Mouse (Mus musculus): Measurements from ENCODE around the gene Keap1. TPM values are rescaled to one million over a fixed set of nuclear protein-coding genes. Genes with fewer than 3 reads are reported as not detected.
"Not testable (repeated sequence)": the region's sequence is repeated elsewhere in the genome, so short reads cannot be mapped to it uniquely, and the experiment has no call there.

Gene Keap1
- polyA plus RNA-seq, 1 experiment from 2014 or later = 35.9 TPM

DNA sequence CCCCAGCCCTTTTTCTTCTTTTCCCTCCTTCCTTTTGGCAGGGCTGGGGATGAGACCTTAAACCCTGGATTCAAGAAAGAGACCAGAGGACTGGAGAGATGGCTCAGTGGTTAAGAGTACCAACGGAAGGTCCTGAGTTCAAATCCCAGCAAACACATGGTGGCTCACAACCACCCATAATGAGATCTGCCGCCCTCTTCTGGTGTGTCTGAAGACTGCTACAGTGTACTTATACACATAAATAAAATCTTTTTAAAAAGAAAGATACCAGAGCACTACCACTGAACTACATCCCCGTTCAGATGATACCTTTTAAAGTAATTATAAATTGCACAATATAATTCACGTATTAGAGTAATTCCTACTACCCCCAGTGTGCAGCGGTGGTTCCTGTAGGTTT lies 6.3 kb downstream of the Keap1 start:
- Histone ChIP-seq H3K4me3 (ENCODE audit: low read depth, low read length) (no peak overlapping the region), H3K9ac (ENCODE audit: low read length) (no peak overlapping the region), H3K4me2 (ENCODE audit: low read depth, low read length, severe bottlenecking) (no peak overlapping the region), H3K36me3 (ENCODE audit: control insufficient read depth, insufficient read depth, low read length) (no peaks in the 10 kb centered on the region; the same call in 1 of the 2 replicates), H3K27ac (ENCODE audit: low read depth, low read length) (no peak overlapping the region), H3K9me3 (ENCODE audit: control insufficient read depth, low read length) (no peaks in the 10 kb centered on the region), H3K4me1 (replicated peaks; ENCODE audit: control insufficient read depth, insufficient read depth, low read length) (peaks cover 8% of the 10 kb centered on the region), H3K27me3 (ENCODE audit: control insufficient read depth, insufficient read depth, low read length) (no peaks in the 10 kb centered on the region)
- ATAC-seq (replicated peaks; ENCODE audit: low FRiP score) (no peak), DNase-seq (ENCODE audit: low spot score) (no peak)
- 89% methylated on average over 5 of the region's 5 CpGs for WGBS

DNA sequence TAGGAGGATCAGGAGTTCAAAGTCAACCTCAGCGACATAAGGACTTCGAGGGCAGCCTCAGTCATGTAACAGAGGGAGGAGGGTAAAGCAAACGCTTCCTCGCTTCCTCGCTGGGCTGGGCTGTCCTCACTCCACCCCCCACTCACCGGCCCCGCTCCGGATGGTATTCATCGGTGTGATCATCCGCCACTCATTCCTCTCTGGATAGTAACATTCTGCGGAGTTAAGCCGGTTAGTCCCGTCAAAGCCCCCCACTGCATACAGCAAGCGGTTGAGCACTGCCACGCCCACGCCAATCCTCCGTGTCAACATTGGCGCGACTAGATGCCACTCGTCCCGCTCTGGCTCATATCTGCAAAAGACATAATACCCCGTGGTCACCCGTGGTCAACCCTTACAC lies 7.6 kb downstream of the Keap1 start:
- H3K4me1 ChIP-seq (replicated peaks; ENCODE audit: control insufficient read depth, insufficient read depth, low read length) = peaks cover 3% of the 10 kb centered on the region; the same call in 1 of the 2 replicates
- H3K27me3 ChIP-seq (ENCODE audit: control insufficient read depth, insufficient read depth, low read length) = no peaks in the 10 kb centered on the region
- no peak overlapping the region for H3K4me3 ChIP-seq (ENCODE audit: low read depth, low read length)
- no peak for DNase-seq (ENCODE audit: low spot score)
- no peaks in the 10 kb centered on the region; the same call in 1 of the 2 replicates for H3K36me3 ChIP-seq (ENCODE audit: control insufficient read depth, insufficient read depth, low read length)
- no peak for ATAC-seq (replicated peaks; ENCODE audit: low FRiP score)
- H3K4me2 ChIP-seq (ENCODE audit: low read depth, low read length, severe bottlenecking) = no peak overlapping the region
- no peak overlapping the region for H3K27ac ChIP-seq (ENCODE audit: low read depth, low read length)
- 54% methylated on average over 23 of the region's 23 CpGs for WGBS
- no peaks in the 10 kb centered on the region for H3K9me3 ChIP-seq (ENCODE audit: control insufficient read depth, low read length)
- H3K9ac ChIP-seq (ENCODE audit: low read length) = no peak overlapping the region

DNA sequence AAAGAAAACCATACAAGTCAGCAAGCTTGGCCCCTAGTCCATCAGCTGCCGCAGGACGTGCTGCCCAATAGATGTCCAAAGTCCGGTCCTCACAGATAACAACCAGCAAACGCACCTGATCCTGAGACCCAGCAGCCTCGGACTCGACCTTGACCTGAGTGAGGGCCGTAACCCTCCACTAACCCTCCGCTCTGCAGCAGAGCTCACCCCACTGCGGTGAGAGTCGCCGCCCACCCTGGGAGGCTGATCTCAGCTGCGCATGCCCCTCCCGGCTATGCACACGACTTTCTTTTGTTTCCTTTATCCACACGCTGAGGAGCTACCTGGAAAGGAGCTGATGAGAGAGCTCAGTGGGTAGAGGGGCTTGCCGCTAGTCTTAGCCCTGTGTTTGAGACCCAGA lies 11.8 kb downstream of the Keap1 start:
- H3K4me3 ChIP-seq (ENCODE audit: low read depth, low read length) = no peak overlapping the region
- DNase-seq (ENCODE audit: low spot score) = peak; percentile 64
- peaks cover 5% of the 10 kb centered on the region; the same call in 1 of the 2 replicates for H3K4me1 ChIP-seq (replicated peaks; ENCODE audit: control insufficient read depth, insufficient read depth, low read length)
- no peak overlapping the region for H3K27ac ChIP-seq (ENCODE audit: low read depth, low read length)
- peak overlapping the region; percentile 24 for H3K9ac ChIP-seq (ENCODE audit: low read length)
- 12% methylated on average over 16 of the region's 16 CpGs for WGBS
- H3K27me3 ChIP-seq (ENCODE audit: control insufficient read depth, insufficient read depth, low read length) = 0 out of 2 replicates have a peak, but pooled peaks cover 2% of the 10 kb centered on the region
- no peaks in the 10 kb centered on the region; the same call in 1 of the 2 replicates for H3K36me3 ChIP-seq (ENCODE audit: control insufficient read depth, insufficient read depth, low read length)
- ATAC-seq (replicated peaks; ENCODE audit: low FRiP score) = no peak
- H3K9me3 ChIP-seq (ENCODE audit: control insufficient read depth, low read length) = no peaks in the 10 kb centered on the region
- peak overlapping the region; percentile 32 for H3K4me2 ChIP-seq (ENCODE audit: low read depth, low read length, severe bottlenecking)

DNA sequence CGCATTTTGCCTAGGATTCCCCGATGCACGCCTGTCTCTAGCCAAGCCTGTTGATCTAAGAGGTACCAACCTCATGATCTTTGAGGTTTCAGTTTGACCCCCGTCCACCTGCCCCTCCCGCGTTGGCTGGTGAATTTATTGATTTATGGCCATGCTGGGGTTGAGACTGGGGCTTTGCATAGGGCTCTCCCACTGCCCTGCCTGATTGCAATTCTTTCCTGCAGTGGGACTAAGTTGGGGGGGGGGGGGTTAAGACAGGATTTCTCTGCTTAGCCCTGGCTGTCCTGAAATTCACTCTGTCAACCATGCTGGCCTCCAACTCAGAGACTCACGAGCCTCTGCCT lies 13.8 kb downstream of the Keap1 start:
- Histone ChIP-seq H3K4me1 (replicated peaks; ENCODE audit: control insufficient read depth, insufficient read depth, low read length) (peaks cover 5% of the 10 kb centered on the region; the same call in 1 of the 2 replicates), H3K9ac (ENCODE audit: low read length) (no peak overlapping the region), H3K4me2 (ENCODE audit: low read depth, low read length, severe bottlenecking) (peak overlapping the region; percentile 28; the same call in 1 of the 2 replicates), H3K4me3 (ENCODE audit: low read depth, low read length) (no peak overlapping the region), H3K27ac (ENCODE audit: low read depth, low read length) (no peak overlapping the region), H3K27me3 (ENCODE audit: control insufficient read depth, insufficient read depth, low read length) (0 out of 2 replicates have a peak, but pooled peaks cover 2% of the 10 kb centered on the region), H3K9me3 (ENCODE audit: control insufficient read depth, low read length) (no peaks in the 10 kb centered on the region), H3K36me3 (ENCODE audit: control insufficient read depth, insufficient read depth, low read length) (no peaks in the 10 kb centered on the region; the same call in 1 of the 2 replicates)
- 24% methylated on average over 7 of the region's 7 CpGs for WGBS
- DNase-seq (ENCODE audit: low spot score) = peak; percentile 44
- ATAC-seq (replicated peaks; ENCODE audit: low FRiP score) = no peak

DNA sequence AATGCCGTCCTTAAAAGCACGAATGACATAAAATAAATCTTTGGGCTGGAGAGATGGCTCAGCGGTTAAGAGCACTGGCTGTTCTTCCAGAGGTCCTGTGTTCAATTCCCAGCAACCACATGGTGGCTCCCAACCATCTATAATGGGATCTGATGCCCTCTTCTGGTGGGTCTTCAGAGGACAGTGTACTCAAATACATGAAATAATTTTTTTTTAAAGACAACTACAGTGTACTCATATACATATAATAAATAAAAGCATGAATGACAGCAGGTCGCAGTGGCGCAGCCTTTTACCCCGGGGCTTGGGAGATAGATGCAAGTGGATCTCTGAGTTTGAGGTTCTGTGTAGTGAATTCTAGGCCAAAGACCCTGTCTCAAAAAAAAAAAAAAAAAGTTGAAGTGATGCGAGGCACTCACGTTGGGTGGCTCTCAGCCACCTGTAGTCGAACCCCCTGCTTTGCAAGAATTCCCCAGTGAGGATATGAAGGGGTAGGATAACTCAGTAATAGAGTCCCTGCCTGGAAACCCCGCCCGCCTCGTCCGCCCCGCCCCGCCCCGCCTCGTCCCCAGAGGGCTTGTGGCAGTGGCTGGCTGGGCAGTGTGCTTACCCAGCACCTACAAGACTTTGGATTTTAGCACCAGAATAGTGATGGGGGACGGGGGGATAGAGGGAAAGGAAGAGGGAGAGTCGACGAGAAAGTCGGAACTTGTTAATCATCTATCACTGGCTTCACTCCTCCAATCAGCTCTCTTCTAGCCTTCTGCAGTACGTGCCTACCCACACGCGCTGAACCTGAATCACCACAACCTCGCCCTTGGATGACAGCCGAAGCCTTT lies 14.4 kb downstream of the Keap1 start:
- Histone ChIP-seq H3K4me3 (ENCODE audit: low read depth, low read length) (no peak overlapping the region), H3K9me3 (ENCODE audit: control insufficient read depth, low read length) (no peaks in the 10 kb centered on the region), H3K36me3 (ENCODE audit: control insufficient read depth, insufficient read depth, low read length) (no peaks in the 10 kb centered on the region; the same call in 1 of the 2 replicates), H3K4me2 (ENCODE audit: low read depth, low read length, severe bottlenecking) (peak overlapping the region; percentile 28; the same call in 1 of the 2 replicates), H3K27me3 (ENCODE audit: control insufficient read depth, insufficient read depth, low read length) (0 out of 2 replicates have a peak, but pooled peaks cover 2% of the 10 kb centered on the region), H3K9ac (ENCODE audit: low read length) (no peak overlapping the region), H3K4me1 (replicated peaks; ENCODE audit: control insufficient read depth, insufficient read depth, low read length) (peaks cover 5% of the 10 kb centered on the region; the same call in 1 of the 2 replicates), H3K27ac (ENCODE audit: low read depth, low read length) (no peak overlapping the region)
- ATAC-seq (replicated peaks; ENCODE audit: low FRiP score) (no peak), DNase-seq (ENCODE audit: low spot score) (peak; percentile 61)
- WGBS = 23% methylated on average over 26 of the region's 26 CpGs

DNA sequence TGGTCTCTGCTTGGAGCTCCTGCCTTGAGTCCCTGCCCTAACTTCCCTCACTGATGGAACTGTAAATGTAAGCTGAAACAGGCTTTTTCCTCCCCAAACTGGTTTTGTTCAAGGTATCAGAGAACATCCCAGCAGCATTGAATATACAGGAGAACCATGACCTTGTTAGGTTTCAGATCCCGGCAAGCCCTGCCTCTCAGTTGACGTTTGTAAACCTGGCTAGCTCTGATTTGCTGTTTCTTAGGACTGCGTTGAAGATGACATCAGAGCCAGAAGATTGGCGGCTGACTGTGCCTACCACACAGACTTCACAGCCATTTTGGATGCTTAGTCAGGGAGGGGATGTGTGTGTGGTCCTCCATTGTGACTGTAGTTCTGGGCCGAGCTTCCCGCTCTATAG lies 15.3 kb downstream of the Keap1 start:
- ATAC-seq (replicated peaks; ENCODE audit: low FRiP score) = no peak
- 94% methylated on average over 6 of the region's 6 CpGs for WGBS

DNA sequence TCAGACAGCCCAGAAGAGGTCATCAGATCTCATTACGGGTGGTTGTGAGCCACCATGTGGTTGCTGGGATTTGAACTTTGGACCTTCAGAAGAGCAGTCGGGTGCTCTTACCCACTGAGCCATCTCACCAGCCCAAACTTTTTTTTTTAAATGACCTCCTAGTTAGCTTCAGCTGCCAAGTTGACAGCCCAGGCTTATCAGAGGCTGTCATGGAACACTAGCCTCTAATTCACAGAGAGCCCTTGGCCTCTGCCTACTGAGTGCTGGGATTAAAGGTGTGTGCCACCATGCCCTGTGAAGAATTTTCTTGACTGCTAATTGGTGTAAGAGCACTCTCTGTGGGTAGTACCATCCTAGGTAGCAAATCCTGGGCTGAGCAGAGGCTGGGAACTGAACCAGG lies 15.7 kb downstream of the Keap1 start:
- 95% methylated on average over 1 of the region's 2 CpGs for WGBS

More for the DNA sequence above, 15.3 kb downstream of the Keap1 start:
- no peak overlapping the region for H3K4me2 ChIP-seq (ENCODE audit: low read depth, low read length, severe bottlenecking)
- peaks cover 5% of the 10 kb centered on the region; the same call in 1 of the 2 replicates for H3K4me1 ChIP-seq (replicated peaks; ENCODE audit: control insufficient read depth, insufficient read depth, low read length)
- H3K4me3 ChIP-seq (ENCODE audit: low read depth, low read length) = no peak overlapping the region
- 0 out of 2 replicates have a peak, but pooled peaks cover 2% of the 10 kb centered on the region for H3K27me3 ChIP-seq (ENCODE audit: control insufficient read depth, insufficient read depth, low read length)
- no peak overlapping the region for H3K9ac ChIP-seq (ENCODE audit: low read length)
- no peak overlapping the region for H3K27ac ChIP-seq (ENCODE audit: low read depth, low read length)
- H3K9me3 ChIP-seq (ENCODE audit: control insufficient read depth, low read length) = no peaks in the 10 kb centered on the region
- H3K36me3 ChIP-seq (ENCODE audit: control insufficient read depth, insufficient read depth, low read length) = no peaks in the 10 kb centered on the region
- peak; percentile 43 for DNase-seq (ENCODE audit: low spot score)

DNA sequence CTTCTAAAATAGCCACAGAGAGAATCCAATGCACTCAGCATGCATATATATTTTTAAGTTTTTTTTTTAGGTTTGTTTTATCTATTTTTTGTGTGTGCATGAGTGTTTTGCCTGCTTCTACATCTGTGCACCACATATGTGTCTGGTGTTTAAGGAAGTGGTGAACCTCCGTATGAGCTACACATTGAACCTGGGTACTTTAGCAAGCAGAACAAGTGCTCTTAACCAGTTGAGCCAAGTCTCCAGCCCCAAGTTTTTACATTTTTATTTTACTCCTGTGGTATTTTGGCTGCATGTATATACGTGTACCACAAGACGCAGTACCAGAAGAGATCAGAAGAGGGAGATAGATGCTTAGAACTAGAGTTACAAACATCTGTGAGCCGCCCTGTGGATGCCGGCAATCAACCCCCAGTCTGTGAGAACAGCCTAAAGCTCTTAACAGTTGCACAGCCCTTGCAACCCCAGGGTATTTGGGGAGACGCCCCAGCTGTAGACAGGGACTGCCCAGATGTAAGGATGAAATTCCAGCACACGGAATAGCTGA lies 17.7 kb downstream of the Keap1 start:
- Histone ChIP-seq H3K27ac (ENCODE audit: low read depth, low read length) (no peak overlapping the region), H3K9ac (ENCODE audit: low read length) (no peak overlapping the region), H3K36me3 (ENCODE audit: control insufficient read depth, insufficient read depth, low read length) (no peaks in the 10 kb centered on the region), H3K27me3 (ENCODE audit: control insufficient read depth, insufficient read depth, low read length) (0 out of 2 replicates have a peak, but pooled peaks cover 2% of the 10 kb centered on the region), H3K4me3 (ENCODE audit: low read depth, low read length) (no peak overlapping the region), H3K4me1 (replicated peaks; ENCODE audit: control insufficient read depth, insufficient read depth, low read length) (peaks cover 2% of the 10 kb centered on the region; the same call in 1 of the 2 replicates), H3K4me2 (ENCODE audit: low read depth, low read length, severe bottlenecking) (no peak overlapping the region), H3K9me3 (ENCODE audit: control insufficient read depth, low read length) (no peaks in the 10 kb centered on the region)
- ATAC-seq (replicated peaks; ENCODE audit: low FRiP score) = peak; percentile 15; the same call in 1 of the 2 replicates
- peak; percentile 61 for DNase-seq (ENCODE audit: low spot score)
- WGBS = 20% methylated on average over 7 of the region's 7 CpGs

More for the DNA sequence above, 15.7 kb downstream of the Keap1 start:
- H3K9ac ChIP-seq (ENCODE audit: low read length); H3K4me1 ChIP-seq (replicated peaks; ENCODE audit: control insufficient read depth, insufficient read depth, low read length); H3K27me3 ChIP-seq (ENCODE audit: control insufficient read depth, insufficient read depth, low read length); H3K4me2 ChIP-seq (ENCODE audit: low read depth, low read length, severe bottlenecking); H3K36me3 ChIP-seq (ENCODE audit: control insufficient read depth, insufficient read depth, low read length); H3K4me3 ChIP-seq (ENCODE audit: low read depth, low read length); H3K9me3 ChIP-seq (ENCODE audit: control insufficient read depth, low read length); ATAC-seq (replicated peaks; ENCODE audit: low FRiP score); H3K27ac ChIP-seq (ENCODE audit: low read depth, low read length); DNase-seq (ENCODE audit: low spot score): not testable (repeated sequence)
